Mouse (Mus musculus) olfactory bulb, adult 2 months (tissue): ENCODE results near the gene Olfr91.

ENCODE experiments used
- CTCF ChIP-seq: fragments of 200-500 bp; IDR thresholded peaks from 2 replicates; pipeline ENCODE4 v1.5.1; 2012; ENCODE audit warnings: low read depth, mild to moderate bottlenecking, low read length, moderate library complexity; ENCODE audit not compliant: insufficient read depth
- POLR2A ChIP-seq: fragments of 200-500 bp; IDR thresholded peaks from 2 replicates; pipeline ENCODE4 v1.6.1; 2012; ENCODE audit warnings: mild to moderate bottlenecking, low read depth, low read length, moderate library complexity; ENCODE audit not compliant: insufficient read depth

GRCm38 (mm10) chr17:37067861-37068260 is 30.2 kb downstream of the Olfr91 start:
- TF ChIP-seq CTCF (no peak), POLR2A (no peak)
